Mouse (Mus musculus) heart, postnatal 36 days (tissue): Measurements from ENCODE around the gene Wasf3. TPM values are rescaled to one million over a fixed set of nuclear protein-coding genes. Genes with fewer than 3 reads are reported as not detected.
"Not testable (repeated sequence)": the region's sequence is repeated elsewhere in the genome, so short reads cannot be mapped to it uniquely, and the experiment has no call there.

Experiments
- DNase-seq, 2 experiments: peaks; one replicate each; pipeline ENCODE4 v3.0.0; 2021 to 2022
- intact Hi-C: fragments of 180-260 bp; cut with DNase I; formaldehyde crosslinking; loops from one replicate; pipeline ENCODE4 v1.15.1; 2025
- total RNA-seq, 2 experiments: library from RNA; stranded (reverse); gene quantifications; 2 replicates each; pipeline ENCODE4 v1.2.3; 2021

Wasf3 gene
- total RNA-seq, 2 experiments from 2014 or later = 0.54 to 0.58 TPM

- intact Hi-C loops = no loop called here
- no peak for DNase-seq
Observed at GRCm38 (mm10) chr5:146398386-146399115, 13.8 kb downstream of the Wasf3 start.

GRCm38 (mm10) chr5:146401012-146401411 is 16.2 kb downstream of the Wasf3 start:
- intact Hi-C loops, DNase-seq: not testable (repeated sequence)

- intact Hi-C loops = no loop called here
- DNase-seq = no peak
Observed at GRCm38 (mm10) chr5:146402311-146402710, 17.5 kb downstream of the Wasf3 start.

DNA sequence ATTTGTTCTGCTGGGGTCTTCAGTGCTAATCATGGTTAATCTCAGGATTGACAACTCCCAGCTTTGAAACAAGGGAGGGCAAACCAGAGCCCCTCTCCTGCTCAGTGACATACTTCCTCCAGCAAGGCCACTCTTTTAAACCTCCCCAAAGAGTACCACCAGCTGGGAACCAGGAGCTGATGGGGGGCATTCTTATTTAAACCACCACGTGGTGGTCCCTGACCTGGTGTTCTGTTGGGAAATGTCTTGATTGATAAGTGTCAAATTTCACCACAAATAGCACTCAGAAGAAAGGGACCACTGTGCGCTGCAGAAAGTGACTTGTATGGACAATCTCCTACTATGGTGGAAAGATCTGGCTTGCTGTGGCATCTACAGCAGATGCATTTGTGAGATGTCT is 19.1 kb downstream of the Wasf3 start:
- intact Hi-C loops = no loop called here
- DNase-seq = no peak

GRCm38 (mm10) chr5:146406133-146406532 is 21.3 kb downstream of the Wasf3 start:
- no peak for DNase-seq
- intact Hi-C loops = no loop called here

DNA sequence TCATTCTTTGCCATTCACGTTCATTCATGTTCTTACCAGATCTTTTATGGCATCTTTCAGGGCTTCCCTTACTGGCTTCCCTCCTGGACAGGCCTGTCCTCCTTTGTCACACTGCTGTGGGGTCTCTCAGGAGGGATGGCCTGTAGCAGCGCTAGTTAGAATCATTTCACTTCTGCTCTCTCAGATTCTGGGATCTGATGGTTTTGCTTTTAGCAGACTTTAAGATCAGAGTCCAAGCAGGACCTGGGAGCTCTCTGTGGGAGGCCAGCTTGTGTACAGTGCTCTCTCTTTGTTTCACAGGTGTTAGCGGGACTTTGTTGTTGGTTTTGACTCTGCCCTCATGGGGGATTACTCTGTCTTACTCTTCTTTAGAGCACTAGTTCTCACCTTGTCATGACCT is 23.0 kb downstream of the Wasf3 start:
- DNase-seq = no peak
- intact Hi-C loops = no loop called here

GRCm38 (mm10) chr5:146408604-146409003 is 23.8 kb downstream of the Wasf3 start:
- intact Hi-C loops = no loop called here
- DNase-seq = no peak

DNA sequence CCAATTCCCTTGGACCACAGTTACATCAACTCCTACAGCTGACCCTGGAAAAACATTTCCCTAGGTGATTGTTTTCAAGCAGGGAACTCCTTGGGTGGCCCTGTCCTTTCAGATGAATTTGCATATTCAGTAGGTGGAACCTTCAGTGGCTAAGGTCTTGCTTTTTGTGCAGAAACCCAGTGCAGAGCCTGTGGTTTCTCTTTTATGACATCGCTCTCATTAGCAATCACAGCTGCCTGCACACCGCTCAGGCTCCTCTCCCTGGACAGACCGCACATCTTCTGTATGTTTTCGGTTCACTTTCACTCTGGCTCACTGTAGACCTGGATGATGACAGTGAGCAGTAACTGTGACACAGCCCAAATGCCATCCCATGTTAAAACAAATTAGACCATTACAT is 26.0 kb downstream of the Wasf3 start:
- no peak for DNase-seq
- intact Hi-C loops = no loop called here

- intact Hi-C loops = no loop called here
- DNase-seq = no peak
Observed at GRCm38 (mm10) chr5:146412743-146413430, 28.1 kb downstream of the Wasf3 start.

GRCm38 (mm10) chr5:146414611-146415010 is 29.8 kb downstream of the Wasf3 start:
- DNase-seq = no peak
- intact Hi-C loops = loop anchor here (5.0 kb wide), 1 partner anchor 227 kb away; the partner anchor contains the start of gene 1700001J03Rik

- intact Hi-C loops = loop anchor here (5.0 kb wide), 1 partner anchor 228 kb away; the partner anchor contains the start of gene 1700001J03Rik
Observed at GRCm38 (mm10) chr5:146415218-146415617, 30.4 kb downstream of the Wasf3 start.

DNA sequence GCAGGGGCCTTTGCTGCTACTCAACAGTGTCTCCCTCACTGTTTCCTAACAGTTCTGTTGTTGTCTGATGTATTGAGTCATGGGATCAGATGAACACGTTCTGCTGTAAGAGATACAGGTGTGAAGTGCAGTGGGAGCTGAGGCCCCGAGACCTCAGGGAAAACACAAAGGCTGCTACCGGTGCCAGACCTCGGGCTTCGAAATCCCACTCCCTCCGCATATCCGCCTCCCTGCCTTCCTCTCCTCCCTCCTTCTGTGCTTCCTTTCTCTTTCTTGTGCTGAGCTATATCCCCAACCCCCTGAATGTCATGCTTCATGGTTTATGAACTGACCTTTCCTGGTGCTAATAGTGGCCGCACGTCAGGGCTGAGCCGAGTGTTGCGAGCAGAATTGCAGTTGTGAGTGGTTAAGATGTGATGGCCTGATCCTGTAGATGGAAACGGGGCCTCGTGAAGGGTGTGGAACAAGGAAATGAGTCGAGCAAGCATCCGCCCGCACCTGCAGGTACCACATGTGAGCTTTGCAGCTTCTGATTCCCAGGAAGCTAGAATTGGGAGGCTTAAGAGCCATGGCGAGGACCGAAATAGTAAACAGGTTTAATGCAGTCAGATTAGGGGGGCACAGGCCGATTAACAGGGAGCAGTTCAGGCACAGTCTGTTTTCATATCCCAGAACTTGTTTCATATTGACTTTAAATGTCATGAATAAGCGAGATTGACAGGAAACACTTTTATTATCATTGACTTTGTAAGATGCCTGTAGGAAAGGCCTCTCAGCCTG is 31.7 kb downstream of the Wasf3 start:
- intact Hi-C loops = loop anchor here (5.0 kb wide), 1 partner anchor 229 kb away; the partner anchor contains the start of gene 1700001J03Rik
- no peak for DNase-seq

More at GRCm38 (mm10) chr5:146415218-146415617, 30.4 kb downstream of the Wasf3 start:
- no peak for DNase-seq

- no peak for DNase-seq
- intact Hi-C loops = loop anchor here (5.0 kb wide), 1 partner anchor 231 kb away; the partner anchor contains the start of gene 1700001J03Rik
Observed at GRCm38 (mm10) chr5:146418092-146418491, 33.3 kb downstream of the Wasf3 start.

GRCm38 (mm10) chr5:146420081-146420480 is 35.3 kb downstream of the Wasf3 start:
- intact Hi-C loops = no loop called here
- no peak for DNase-seq

DNA sequence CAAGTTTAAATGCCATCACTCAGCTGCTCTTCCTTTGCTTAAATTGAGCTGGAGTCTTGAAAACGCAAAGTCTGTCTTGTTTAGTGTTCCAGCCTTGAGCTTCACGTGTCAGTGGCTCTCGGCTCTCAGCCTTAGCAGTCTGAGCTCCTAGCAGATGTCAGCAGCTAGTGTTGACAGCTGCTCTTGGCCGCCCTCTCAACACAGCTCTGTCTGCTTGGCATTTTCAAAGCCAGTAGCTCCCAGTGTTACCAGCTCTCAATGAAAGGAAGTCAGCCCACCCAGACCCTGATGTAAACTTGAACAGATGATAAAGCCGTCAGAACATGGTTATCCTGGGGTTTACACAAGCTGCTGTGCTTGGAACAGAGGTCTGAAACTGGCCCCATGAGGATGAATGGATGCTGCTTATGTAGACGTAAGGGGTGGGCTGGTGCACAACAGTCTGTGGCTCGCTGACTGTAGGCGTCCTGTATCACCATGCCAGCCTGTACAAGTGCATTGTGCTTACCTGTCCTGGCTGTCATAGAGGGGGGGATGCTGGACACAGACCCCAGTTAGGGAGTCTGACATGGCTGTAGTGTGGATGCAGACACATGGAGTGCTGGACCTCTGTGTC is 40.0 kb downstream of the Wasf3 start:
- intact Hi-C loops = no loop called here
- peak; percentile 28 to 38 for DNase-seq

GRCm38 (mm10) chr5:146425656-146426055 is 40.9 kb downstream of the Wasf3 start:
- DNase-seq = no peak
- intact Hi-C loops = no loop called here

DNA sequence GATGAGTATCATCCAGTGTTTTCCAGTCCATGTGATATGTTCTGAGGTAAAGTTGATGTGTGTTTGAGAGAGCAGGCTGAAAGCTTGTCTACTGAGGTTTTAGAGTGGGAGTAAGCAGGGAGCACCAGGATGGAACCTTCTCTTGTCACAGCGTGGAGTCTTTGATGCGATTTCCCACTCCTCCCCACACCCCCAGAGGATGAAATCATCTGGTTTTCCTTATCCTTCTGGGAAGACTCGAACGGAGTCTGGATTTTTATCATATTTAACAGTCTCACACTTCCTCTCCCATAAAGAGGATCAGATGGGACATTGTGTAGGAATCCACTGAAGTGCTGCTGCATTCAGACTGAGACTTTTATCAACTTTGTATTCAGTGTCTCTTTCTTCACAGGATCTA is 43.3 kb downstream of the Wasf3 start:
- intact Hi-C loops = no loop called here
- no peak for DNase-seq

- DNase-seq = no peak
- intact Hi-C loops = no loop called here
Observed at GRCm38 (mm10) chr5:146431821-146432220, 47.0 kb downstream of the Wasf3 start.

DNA sequence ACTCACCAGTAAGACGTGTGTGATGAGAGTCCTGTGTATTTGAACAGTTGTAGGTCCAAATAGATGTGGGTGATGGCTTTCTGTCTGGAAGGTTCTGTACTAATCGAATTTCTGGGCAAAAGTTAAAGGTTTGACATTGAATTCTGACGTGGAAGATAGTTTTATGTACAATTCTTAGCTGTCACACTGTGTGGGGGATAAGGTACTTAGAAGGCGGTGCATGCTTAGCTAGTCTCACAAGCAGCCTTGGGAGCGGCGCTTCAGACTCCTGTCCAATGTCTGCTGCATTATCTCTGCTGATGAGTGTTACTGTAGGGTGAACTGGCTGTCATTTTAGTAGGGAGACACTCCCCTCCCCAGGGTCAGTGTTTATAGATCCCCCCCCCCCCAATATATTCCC is 47.7 kb downstream of the Wasf3 start:
- intact Hi-C loops = no loop called here
- DNase-seq = no peak

- intact Hi-C loops = no loop called here
- no peak for DNase-seq
Observed at GRCm38 (mm10) chr5:146435316-146435715, 50.5 kb downstream of the Wasf3 start.

- intact Hi-C loops = no loop called here
- no peak for DNase-seq
Observed at GRCm38 (mm10) chr5:146436796-146437195, 52.0 kb downstream of the Wasf3 start.
